Mouse (Mus musculus) ovary, postnatal 14 days (tissue): Measurements from ENCODE around the gene Cntn3.

ENCODE experiments used
- DNase-seq: peaks from one replicate; pipeline ENCODE4 v3.0.0; 2022; ENCODE audit warnings: low spot score

Gene Cntn3

DNA sequence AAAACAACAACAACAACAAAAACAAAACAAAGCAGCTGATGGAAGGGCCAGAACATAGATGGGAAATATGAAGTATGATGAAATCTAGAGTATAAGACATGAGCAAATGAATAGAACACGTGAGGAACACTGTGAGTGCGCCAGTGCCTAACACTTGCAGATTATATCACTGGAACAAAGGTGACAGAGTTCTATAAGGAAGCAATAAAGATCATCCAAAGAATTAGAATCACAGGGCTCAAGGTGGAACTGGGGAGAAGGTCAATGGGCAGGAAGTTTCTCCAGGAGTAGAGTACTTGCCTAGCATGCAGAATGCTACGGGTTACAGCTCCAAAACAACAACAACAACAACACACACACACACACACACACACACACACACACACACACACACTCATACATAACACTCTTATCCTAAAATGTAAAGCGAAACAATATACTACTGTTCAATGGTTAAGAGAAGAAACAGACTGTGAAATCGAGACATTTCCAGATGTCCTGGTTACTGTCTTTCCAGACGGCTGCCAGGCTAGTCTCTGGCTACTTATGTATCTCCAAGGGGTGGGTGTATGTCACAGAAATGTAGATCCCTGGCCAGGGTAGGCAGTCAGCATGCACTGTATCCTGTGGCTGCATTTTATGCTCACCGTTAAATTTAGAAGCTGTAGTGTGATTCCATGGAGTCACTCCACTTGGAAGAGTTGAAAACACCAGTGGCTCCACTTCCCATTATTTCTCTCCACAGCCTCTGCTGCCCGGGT, 94.4 kb downstream of the Cntn3 start:
- DNase-seq, result no peak

DNA sequence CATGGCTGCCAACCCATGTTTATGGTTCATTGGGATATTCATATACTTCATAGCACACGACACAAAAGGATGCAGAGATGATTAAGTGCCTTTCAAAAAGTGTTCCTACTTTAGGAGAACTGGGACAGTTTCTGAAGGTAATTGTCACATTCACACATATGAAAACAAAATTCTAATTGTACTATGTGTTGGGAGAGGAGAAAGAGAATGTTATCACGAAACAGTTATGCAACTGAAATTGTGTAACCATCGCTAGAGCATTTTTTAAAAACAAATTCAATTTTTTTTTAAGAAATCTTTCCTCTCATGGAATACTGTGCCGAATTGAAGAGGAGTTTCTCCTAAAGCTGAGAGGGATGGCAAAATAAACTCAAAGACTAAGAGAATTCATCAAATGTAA, 134.5 kb downstream of the Cntn3 start:
- no peak for DNase-seq

DNA sequence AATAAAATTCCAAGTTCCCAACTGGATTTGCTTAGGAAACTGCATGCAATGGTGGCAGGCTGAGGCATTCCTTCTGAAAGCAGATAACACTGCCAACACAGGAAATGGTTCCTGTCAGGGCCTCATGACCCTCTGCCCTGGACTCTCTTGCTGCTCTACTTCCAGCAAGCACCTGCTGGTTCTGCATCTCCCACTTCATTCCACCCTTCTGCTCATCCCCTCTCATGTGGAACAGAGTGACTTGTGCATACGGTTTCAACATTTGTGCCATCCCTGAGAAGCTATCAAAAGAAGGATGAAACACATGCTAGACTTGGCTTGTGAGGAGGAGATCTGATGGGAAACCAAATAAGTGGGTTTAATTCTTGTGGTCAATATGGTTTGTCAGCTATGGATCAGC, 145.4 kb downstream of the Cntn3 start:
- DNase-seq, result no peak

DNA sequence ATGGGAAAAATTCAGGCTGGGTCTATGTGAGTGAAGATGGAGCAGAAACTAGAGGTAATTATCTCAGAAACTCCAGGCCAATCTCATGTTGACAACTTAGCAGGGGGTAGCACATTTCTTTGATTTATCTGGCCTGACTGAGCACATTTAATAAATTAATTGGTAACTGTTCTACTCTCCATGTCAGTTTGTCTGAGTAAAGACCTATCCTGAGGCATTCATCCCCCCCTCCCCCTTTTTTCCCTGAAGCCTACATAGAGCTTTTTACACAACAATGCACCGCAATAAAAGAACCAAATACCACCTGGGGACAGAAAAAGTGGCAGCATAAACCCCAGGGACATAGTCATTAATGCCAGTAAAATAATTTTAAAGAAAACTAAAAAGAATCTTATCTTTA, 151.1 kb downstream of the Cntn3 start:
- DNase-seq, result no peak

DNA sequence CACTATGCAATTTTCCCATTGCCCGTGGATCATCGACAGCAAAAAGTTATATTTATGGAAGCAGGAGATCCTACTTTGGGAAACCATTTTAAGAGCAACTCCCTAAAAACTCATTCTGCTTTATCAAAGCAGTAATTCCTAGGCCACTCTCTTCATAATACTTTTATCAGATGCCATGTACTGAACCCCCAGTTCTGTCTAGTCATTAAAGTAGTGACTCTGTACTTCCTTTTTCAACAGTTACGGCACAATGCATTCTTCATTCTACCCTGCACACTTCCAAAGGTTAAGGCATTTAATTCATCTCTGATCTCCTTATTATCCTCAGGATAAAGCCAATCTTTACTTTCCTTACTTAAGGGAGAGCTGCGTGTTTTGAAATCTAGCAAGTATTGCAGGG, 184.3 kb downstream of the Cntn3 start:
- DNase-seq, result no peak

DNA sequence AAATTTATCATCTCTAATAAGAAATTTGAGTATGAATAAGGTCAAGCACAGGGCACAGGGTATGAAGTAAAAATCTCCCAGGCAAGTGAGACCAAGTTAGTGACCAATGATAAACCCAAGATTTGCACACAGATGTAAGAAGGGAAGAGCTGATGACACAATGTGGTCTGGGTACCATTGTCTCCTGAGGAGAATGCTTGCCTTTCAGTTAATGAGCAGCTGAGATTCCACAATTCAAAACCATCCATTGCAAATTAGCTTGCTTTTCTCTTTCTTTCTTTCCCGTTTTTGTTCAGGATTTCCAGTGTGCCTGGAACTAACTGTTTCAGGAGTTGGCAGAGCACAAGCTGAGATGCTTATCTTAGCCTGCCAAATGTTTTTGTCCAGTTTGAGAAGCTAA, 200.8 kb downstream of the Cntn3 start:
- no peak for DNase-seq

DNA sequence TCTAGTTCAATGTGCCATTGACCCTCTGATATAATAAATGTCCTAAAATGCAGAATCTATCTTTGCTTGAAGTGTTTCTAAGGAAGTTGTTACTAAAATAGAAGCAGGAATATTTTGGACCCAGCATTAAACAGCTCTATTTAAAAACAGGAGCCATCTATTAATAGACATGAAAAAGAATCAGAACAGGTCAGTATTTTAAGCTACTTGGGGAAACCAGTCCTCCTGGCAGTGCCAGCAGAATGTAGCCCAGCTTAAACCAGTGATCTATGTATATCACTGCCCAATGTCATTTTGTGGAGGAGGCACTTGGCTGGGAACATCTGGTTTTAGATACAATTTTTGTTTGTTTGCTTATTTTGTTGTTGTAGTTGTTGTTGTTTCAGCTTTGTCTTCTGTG, 209.0 kb downstream of the Cntn3 start:
- DNase-seq, result no peak

DNA sequence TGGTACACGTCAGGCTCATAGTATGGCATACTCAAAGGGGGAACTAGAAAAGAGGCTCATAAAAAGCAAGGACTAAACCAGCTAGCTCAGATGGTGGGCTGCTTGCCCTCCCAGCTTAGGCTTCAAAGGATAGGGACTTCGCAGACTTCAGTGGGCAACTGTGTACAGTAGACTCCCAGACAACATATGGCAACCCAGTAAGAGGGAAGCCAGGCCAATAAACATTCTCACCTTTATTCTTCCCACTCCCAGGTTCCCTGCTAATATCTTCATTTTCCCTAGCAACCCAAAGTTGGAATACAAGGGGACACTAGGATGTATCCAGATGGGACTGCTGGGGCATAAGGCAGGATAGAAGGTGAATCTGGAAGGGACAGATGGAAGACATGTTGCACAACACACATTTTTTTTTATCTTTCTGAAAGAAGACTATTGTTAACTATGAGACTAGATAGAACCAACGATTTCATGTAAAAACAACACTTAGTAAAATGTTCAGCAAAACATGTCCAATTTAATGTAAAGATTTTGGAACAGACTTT, 209.5 kb downstream of the Cntn3 start:
- DNase-seq, result no peak

DNA sequence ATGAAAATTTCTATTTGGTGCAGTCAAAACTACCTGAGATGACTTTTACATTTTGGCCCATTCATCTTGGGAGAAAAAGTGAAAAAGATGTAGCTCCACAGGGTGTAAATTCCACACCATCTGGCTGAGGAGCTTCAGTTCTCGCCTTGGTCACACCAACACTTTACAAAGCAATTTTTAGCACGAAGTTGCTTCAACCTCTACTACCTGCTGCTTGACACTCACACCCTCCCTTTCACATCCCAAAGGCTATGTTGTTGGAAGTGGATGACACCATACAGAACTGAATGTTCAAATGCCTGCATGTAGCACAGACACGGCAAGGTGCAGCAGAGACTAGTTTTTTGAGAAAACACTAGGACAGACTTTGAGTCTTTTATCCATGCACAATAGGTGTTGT, 240.8 kb downstream of the Cntn3 start:
- no peak for DNase-seq

DNA sequence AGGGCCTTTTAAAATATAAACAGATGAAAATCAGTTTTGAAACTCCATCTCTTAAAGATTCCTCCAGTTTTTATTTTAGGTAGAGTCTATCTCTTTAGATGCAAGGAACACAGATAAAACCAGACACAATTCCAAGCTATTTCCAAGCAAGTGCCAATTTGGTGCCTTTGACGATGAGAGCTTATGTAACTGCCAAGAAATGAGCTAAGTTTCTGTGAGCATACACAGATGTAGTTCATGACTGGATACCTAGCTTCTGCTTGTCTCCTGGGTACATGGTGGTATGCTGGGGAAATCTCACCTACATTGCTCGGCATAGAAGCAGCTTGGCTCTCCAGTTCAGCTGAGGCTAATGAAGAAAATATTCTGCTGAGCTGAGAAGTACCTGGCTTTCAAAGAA, 246.2 kb downstream of the Cntn3 start:
- no peak for DNase-seq

DNA sequence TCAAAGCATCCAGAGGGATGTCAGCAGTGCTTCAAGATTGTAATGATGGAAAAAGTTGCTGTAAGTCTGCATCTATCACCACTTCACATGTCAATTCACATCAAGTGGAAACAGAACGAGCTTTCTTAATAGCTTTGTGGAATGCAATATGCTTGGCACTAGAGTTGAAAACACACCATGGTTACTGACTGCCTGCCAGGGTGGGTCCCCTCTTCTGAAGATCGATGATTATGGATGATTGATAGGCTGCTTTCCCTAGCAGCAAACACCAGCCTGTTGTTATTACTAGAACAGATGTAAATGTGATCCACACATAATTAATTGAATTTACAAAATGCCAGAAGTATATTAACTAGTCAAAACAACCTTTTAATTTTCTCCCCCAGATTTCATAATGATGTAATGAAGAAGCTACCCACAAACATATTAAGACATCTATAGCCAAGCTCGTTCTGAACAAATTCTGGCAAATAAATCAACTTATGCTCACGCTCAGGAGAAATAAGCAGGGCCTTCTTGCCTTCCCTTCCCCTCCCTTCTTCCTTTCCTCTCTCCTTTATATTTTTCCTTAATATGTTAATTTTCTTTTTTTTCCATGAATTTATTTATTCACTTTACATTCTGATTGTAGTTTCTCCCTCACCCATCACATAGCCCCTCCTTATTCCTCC, 250.2 kb downstream of the Cntn3 start:
- DNase-seq, result no peak

DNA sequence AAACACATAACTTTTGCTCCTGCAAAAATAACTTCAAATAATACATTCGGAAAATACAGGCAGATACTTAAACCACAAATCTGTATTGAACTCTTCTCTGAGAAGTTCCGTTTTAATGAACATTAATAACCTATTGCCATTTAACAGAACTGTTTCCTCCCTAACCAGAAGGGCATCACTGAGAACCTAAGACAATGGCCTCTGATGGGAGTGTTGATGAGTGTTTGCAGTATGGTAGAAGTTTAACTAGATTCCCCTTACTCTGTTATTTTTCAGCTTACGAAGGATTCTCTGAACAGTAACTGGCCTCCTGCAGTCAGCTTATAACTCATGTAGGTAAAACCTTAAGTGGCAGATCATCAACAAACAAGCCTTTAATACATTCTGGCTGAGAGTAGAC, 253.1 kb downstream of the Cntn3 start:
- DNase-seq, result no peak

DNA sequence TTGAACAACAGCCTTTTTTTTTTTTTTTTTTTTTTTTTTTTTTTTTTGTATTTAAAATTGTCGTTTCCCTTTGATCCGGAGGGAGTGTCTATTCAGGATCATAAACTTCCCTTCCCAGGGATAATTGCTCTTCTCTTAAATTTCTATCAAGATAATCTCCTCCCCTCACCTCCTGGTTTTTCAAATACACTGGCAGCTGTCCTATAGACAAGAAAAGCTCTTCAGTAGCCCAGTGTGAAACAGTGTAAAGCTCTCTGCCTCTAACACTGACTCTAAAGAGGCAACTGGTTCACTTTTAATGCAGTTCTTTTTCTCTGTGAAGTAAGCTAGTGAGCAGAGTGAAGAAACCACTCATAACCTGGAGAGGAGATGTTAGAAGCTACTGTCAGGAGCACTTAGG, 290.0 kb downstream of the Cntn3 start:
- DNase-seq, result no peak

DNA sequence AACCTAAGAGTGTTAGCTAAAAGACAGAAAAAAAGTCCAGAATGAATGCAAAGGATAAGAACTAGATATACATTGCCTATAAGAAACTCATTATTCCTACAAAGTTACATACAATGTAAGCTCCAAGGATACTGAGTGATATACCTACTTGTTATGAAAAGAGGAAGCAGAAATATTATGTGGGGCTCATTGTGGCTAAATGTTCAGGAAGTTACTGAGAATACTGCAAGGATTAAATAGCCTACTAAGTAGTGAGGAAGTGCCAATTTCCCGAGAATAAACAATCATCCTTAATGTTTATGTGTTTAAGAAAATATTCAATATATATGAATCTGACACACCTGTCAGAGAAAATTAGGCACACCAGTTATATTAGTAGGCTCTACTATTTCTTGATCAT, 341.9 kb downstream of the Cntn3 start:
- DNase-seq, result no peak

DNA sequence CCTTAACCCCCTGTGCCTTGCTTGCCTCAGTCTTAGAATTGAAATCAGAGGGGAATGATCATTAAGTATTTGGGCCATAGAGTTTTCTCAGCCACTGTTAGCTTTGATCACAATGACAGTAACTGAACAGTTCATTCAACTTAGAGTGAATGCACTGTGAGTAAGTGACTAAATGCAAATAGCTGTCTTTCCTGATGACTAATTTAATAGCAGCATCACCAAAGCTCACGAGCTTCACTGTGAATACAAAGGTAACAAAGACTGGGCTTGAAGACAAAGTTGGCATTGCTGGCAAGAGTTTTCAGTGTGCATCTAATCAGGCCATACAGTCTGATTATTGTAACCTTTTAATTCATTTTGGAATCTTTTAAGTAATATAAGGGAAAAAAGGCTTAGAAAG, 386.6 kb downstream of the Cntn3 start:
- no peak for DNase-seq

DNA sequence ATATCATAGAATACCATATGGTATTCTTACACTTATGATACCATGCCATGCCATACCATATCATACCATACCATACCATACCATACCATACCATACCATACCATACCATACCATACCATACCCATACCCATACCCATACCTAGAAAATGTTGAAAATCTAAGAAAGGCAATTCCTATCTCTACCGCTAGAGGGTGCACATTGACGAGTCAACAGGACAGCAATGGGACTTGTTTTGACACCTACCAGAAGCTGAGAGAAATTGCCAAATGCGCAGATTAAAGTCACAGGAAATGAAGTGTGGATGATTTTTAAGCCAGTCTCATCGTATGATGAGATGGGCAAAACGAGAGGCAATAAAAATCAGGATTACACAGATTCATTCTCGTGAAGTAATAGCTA, 402.0 kb downstream of the Cntn3 start:
- DNase-seq, result peak; percentile 11

DNA sequence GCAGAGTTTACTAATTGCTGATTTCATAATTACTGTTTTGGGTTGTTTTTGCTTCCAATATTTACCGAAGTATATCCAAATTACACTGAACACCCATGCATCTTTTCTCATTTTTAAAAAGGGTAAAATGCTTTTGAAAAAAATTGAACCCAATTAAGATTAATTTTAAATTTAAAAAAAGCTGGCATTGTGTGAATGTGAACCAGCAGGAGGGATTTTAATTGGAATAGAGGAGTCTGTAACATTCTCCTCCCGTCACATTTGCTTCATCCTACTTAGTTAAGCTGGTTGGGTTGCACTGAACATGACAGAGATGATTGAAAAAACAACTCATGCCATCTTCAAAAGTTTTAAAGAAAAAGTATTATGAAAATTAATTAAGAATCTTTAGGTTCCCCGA, 411.7 kb downstream of the Cntn3 start:
- no peak for DNase-seq

DNA sequence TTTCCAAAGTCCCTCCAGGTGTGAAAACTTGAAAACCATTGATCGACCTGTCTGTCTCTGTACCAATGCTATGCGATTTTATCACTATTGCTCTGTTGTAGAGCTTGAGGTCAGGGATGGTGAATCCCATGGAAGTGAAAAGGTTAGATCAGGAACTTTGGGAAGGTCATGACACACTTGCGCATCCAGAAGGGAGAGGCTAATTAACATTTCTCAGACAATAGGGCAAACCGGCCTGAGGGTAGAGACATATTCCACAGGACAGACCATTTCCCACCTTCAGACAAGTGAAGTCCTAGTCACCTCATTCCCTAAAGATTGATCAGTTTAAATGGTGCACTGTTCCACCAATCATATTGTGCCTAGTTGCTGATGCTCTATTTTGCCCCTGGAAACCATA, 451.2 kb downstream of the Cntn3 start:
- DNase-seq, result no peak

DNA sequence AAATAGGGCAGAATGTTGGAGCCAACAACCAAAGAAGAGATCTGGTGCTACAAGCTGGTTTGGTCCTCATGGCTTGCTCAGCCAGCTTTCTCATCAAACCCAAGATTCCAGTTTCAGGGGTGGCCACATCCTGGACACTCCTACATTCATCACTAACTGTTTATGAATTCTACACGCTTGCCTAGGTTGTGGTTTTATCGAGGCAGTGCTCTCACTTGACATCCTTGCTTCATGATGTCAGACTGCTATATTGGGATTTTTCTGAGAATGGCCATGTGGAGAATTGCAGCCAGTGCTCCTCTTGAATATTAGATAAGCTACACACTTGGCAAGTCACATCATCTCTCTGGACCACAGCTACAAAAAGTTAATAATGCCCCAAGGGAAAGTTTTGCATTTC, 452.9 kb downstream of the Cntn3 start:
- no peak for DNase-seq

DNA sequence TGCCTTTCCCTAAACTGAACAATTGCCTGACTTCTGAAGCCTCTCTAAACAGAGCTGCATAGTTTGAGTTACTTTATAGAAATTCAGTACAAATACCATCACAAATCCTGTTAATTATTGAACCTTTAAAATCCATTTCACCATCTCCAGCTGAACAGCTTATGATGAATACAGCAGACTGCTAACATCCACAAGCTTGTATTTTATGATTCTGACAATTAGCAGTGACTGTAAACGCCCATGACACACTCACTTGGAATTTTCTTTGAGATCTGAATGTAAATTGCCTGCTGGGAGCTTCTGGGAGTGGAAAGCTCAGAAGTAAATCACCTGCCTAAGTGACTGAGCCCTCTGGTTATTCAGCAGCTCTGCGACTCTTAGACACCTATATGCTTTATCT, 459.3 kb downstream of the Cntn3 start:
- no peak for DNase-seq
